21 mouse cellular contexts compared by ENCODE assay signal in genomic region chr10:28673931-28674330, GRCm38 (mm10). TPM values are rescaled to one million over a fixed set of nuclear protein-coding genes. Genes with fewer than 3 reads are reported as not detected.
"Had no signal": no experiment of that assay in that cellular context is flagged by ENCODE, and none has a peak within 500 bp of the region (broad histone marks: within the 10 kb centered on the region; RNA-seq: fewer than 3 reads in every experiment).

No protein-coding gene starts in this region.

- H3K4me2 ChIP-seq: liver, embryonic 13.5 days; midbrain, embryonic 12.5 days; neural tube, embryonic 13.5 days had no signal

- H3K9ac ChIP-seq: liver, embryonic 13.5 days; midbrain, embryonic 12.5 days; neural tube, embryonic 13.5 days had no signal

- H3K27ac ChIP-seq: kidney, postnatal 0 days; layer of hippocampus, adult 2 months; liver, embryonic 13.5 days; midbrain, embryonic 12.5 days; neural tube, embryonic 13.5 days; stomach, postnatal 0 days had no signal

- DNase-seq: kidney, adult 2 months; kidney, postnatal 25 days; layer of hippocampus, adult 9-11 months; liver, embryonic 13.5 days; lung, adult 2 months; lung, postnatal 14 days; lung, postnatal 4 days; thymus, adult 2 months; thymus, postnatal 14 days; thymus, postnatal 4 days had no signal

- H3K9me3 ChIP-seq: liver, embryonic 13.5 days; midbrain, embryonic 12.5 days; neural tube, embryonic 13.5 days had no signal

- H3K27me3 ChIP-seq: liver, embryonic 13.5 days; midbrain, embryonic 12.5 days; neural tube, embryonic 13.5 days had no signal

- H3K36me3 ChIP-seq: liver, embryonic 13.5 days; midbrain, embryonic 12.5 days; neural tube, embryonic 13.5 days had no signal

- H3K4me1 ChIP-seq: liver, embryonic 13.5 days; midbrain, embryonic 12.5 days; neural tube, embryonic 13.5 days had no signal

- H3K4me3 ChIP-seq: layer of hippocampus, adult 2 months; liver, embryonic 13.5 days; midbrain, embryonic 12.5 days; neural tube, embryonic 13.5 days had no signal

RNA-seq across cellular contexts. Expression of gene Themis, which starts 5.8 kb away (rescaled TPM):
- total RNA-seq: layer of hippocampus, adult 2 months; layer of hippocampus, postnatal 25 days had no signal
- polyA plus RNA-seq: kidney, embryonic 14.5 days; kidney, postnatal 0 days; limb, embryonic 11.5 days; liver, adult 2 months; liver, embryonic 16.5 days; midbrain, embryonic 12.5 days; neural tube, embryonic 13.5 days; stomach, embryonic 14.5 days had no signal
